Mouse (Mus musculus): ENCODE data around the gene Tomm5. TPM values are rescaled to one million over a fixed set of nuclear protein-coding genes. Genes with fewer than 3 reads are reported as not detected.

Gene Tomm5
- 100 to 1,000 TPM; 213 to 237 TPM for total RNA-seq (2021)
- polyA plus RNA-seq (2012; rRNA removed), result 205 and 285 TPM in 2 replicates
- long read RNA-seq, transcript Tomm5-204 (2 exons, 639 nt), result major isoform, 131 of 136 reads
- long read RNA-seq, partial matches to known transcripts, result 2 of 136 reads
- long read RNA-seq, other reads (novel, unspliced or antisense), result 0 of 136 reads

GRCm38 (mm10) chr4:45107601-45108277 lies at the start of gene Tomm5:
Gene Tomm5, minus strand, starts transcription at chr4:45108114.
- intact Hi-C loops (cut with DNase I), result loop anchor here (2.0 to 10.0 kb wide), 3 partner anchors 23 to 427 kb away; partner anchors contain the start of genes Fbxo10, Polr1e and Shb

GRCm38 (mm10) chr4:45156433-45156832 lies 48.5 kb upstream of the Tomm5 start:
- Histone ChIP-seq H3K27ac (no peak overlapping the region), H3K9ac (ENCODE audit: low read depth, low read length) (no peak overlapping the region), H3K36me3 (ENCODE audit: control insufficient read depth, insufficient read depth, low read length) (no peaks in the 10 kb centered on the region), H3K4me1 (ENCODE audit: control insufficient read depth, insufficient read depth, low read length) (no peaks in the 10 kb centered on the region), H3K4me3 (no peak overlapping the region), H3K27me3 (ENCODE audit: control insufficient read depth, insufficient read depth, low read length) (no peaks in the 10 kb centered on the region), H3K79me2 (replicated peaks; ENCODE audit: control insufficient read depth, insufficient read depth, low read length) (no peaks in the 10 kb centered on the region)
- TF ChIP-seq EP300 (IDR thresholded peaks at IDR 0.05; ENCODE audit: insufficient read depth, low read depth, low read length) (no peak), CTCF (IDR thresholded peaks at IDR 0.05) (no peak), POLR2A (IDR thresholded peaks at IDR 0.05; ENCODE audit: insufficient read depth, low read depth, low read length) (no peak)
- no peak for DNase-seq
- 68% methylated on average over 3 of the region's 3 CpGs for WGBS
- intact Hi-C loops (cut with DNase I), result no loop called here

More at GRCm38 (mm10) chr4:45107601-45108277, at the start of gene Tomm5:
- peaks cover 7% of the 10 kb centered on the region for H3K4me1 ChIP-seq (ENCODE audit: control insufficient read depth, insufficient read depth, low read length)
- peaks cover 2% of the 10 kb centered on the region for H3K79me2 ChIP-seq (replicated peaks; ENCODE audit: control insufficient read depth, insufficient read depth, low read length)
- peaks cover 4% of the 10 kb centered on the region; the same call in 1 of the 2 replicates for H3K36me3 ChIP-seq (ENCODE audit: control insufficient read depth, insufficient read depth, low read length)
- H3K4me3 ChIP-seq, result peak within 1 kb of the TSS; percentile 93
- DNase-seq, result peak; percentile 90 to 92
- peak within 1 kb of the TSS; percentile 96 for H3K9ac ChIP-seq (ENCODE audit: low read depth, low read length)
- WGBS, result under 1% methylated on average over 39 of the region's 39 CpGs
- no peaks in the 10 kb centered on the region for H3K27me3 ChIP-seq (ENCODE audit: control insufficient read depth, insufficient read depth, low read length)
- H3K27ac ChIP-seq, result peak within 1 kb of the TSS; percentile 82
- TF ChIP-seq EP300 (IDR thresholded peaks at IDR 0.05; ENCODE audit: insufficient read depth, low read depth, low read length) (peak; percentile 47; the same call in 1 of the 2 replicates), CTCF (IDR thresholded peaks at IDR 0.05) (peak; percentile 88), POLR2A (IDR thresholded peaks at IDR 0.05; ENCODE audit: insufficient read depth, low read depth, low read length) (peak; percentile 94)

GRCm38 (mm10) chr4:45143005-45143404 lies 35.1 kb upstream of the Tomm5 start:
- no peak overlapping the region for H3K9ac ChIP-seq (ENCODE audit: low read depth, low read length)
- intact Hi-C loops (cut with DNase I), result no loop called here

GRCm38 (mm10) chr4:45142411-45142810 lies 34.5 kb upstream of the Tomm5 start:
- 52% methylated on average over 11 of the region's 11 CpGs for WGBS
- DNase-seq, result no peak

More at GRCm38 (mm10) chr4:45143005-45143404, 35.1 kb upstream of the Tomm5 start:
- Histone ChIP-seq H3K36me3 (ENCODE audit: control insufficient read depth, insufficient read depth, low read length) (no peaks in the 10 kb centered on the region), H3K27ac (no peak overlapping the region), H3K4me3 (no peak overlapping the region), H3K79me2 (replicated peaks; ENCODE audit: control insufficient read depth, insufficient read depth, low read length) (no peaks in the 10 kb centered on the region), H3K27me3 (ENCODE audit: control insufficient read depth, insufficient read depth, low read length) (no peaks in the 10 kb centered on the region), H3K4me1 (ENCODE audit: control insufficient read depth, insufficient read depth, low read length) (no peaks in the 10 kb centered on the region)
- TF ChIP-seq EP300 (IDR thresholded peaks at IDR 0.05; ENCODE audit: insufficient read depth, low read depth, low read length) (no peak), POLR2A (IDR thresholded peaks at IDR 0.05; ENCODE audit: insufficient read depth, low read depth, low read length) (no peak), CTCF (IDR thresholded peaks at IDR 0.05) (no peak)
- WGBS, result 60% methylated on average over 8 of the region's 8 CpGs
- no peak for DNase-seq

GRCm38 (mm10) chr4:45141835-45142234 lies 33.9 kb upstream of the Tomm5 start:
- no peak overlapping the region for H3K9ac ChIP-seq (ENCODE audit: low read depth, low read length)
- H3K27me3 ChIP-seq (ENCODE audit: control insufficient read depth, insufficient read depth, low read length), result no peaks in the 10 kb centered on the region
- TF ChIP-seq CTCF (IDR thresholded peaks at IDR 0.05) (no peak), EP300 (IDR thresholded peaks at IDR 0.05; ENCODE audit: insufficient read depth, low read depth, low read length) (no peak), POLR2A (IDR thresholded peaks at IDR 0.05; ENCODE audit: insufficient read depth, low read depth, low read length) (no peak)
- H3K79me2 ChIP-seq (replicated peaks; ENCODE audit: control insufficient read depth, insufficient read depth, low read length), result no peaks in the 10 kb centered on the region
- H3K27ac ChIP-seq, result no peak overlapping the region
- no peaks in the 10 kb centered on the region for H3K36me3 ChIP-seq (ENCODE audit: control insufficient read depth, insufficient read depth, low read length)
- 48% methylated on average over 5 of the region's 5 CpGs for WGBS
- no peak overlapping the region for H3K4me3 ChIP-seq
- no peak for DNase-seq
- intact Hi-C loops (cut with DNase I), result no loop called here
- H3K4me1 ChIP-seq (ENCODE audit: control insufficient read depth, insufficient read depth, low read length), result no peaks in the 10 kb centered on the region

More at GRCm38 (mm10) chr4:45142411-45142810, 34.5 kb upstream of the Tomm5 start:
- H3K4me3 ChIP-seq, result no peak overlapping the region
- no peak overlapping the region for H3K27ac ChIP-seq
- H3K9ac ChIP-seq (ENCODE audit: low read depth, low read length), result no peak overlapping the region
- no peaks in the 10 kb centered on the region for H3K79me2 ChIP-seq (replicated peaks; ENCODE audit: control insufficient read depth, insufficient read depth, low read length)
- no peaks in the 10 kb centered on the region for H3K36me3 ChIP-seq (ENCODE audit: control insufficient read depth, insufficient read depth, low read length)
- intact Hi-C loops (cut with DNase I), result no loop called here
- H3K4me1 ChIP-seq (ENCODE audit: control insufficient read depth, insufficient read depth, low read length), result no peaks in the 10 kb centered on the region
- TF ChIP-seq POLR2A (IDR thresholded peaks at IDR 0.05; ENCODE audit: insufficient read depth, low read depth, low read length) (no peak), CTCF (IDR thresholded peaks at IDR 0.05) (no peak), EP300 (IDR thresholded peaks at IDR 0.05; ENCODE audit: insufficient read depth, low read depth, low read length) (no peak)
- no peaks in the 10 kb centered on the region for H3K27me3 ChIP-seq (ENCODE audit: control insufficient read depth, insufficient read depth, low read length)

- no peaks in the 10 kb centered on the region for H3K4me1 ChIP-seq (ENCODE audit: control insufficient read depth, insufficient read depth, low read length)
- H3K9ac ChIP-seq (ENCODE audit: low read depth, low read length), result no peak overlapping the region
- no peaks in the 10 kb centered on the region for H3K27me3 ChIP-seq (ENCODE audit: control insufficient read depth, insufficient read depth, low read length)
- no peak overlapping the region for H3K4me3 ChIP-seq
- intact Hi-C loops (cut with DNase I), result no loop called here
- H3K27ac ChIP-seq, result no peak overlapping the region
- no peaks in the 10 kb centered on the region for H3K79me2 ChIP-seq (replicated peaks; ENCODE audit: control insufficient read depth, insufficient read depth, low read length)
- H3K36me3 ChIP-seq (ENCODE audit: control insufficient read depth, insufficient read depth, low read length), result no peaks in the 10 kb centered on the region
- DNase-seq, result no peak
- WGBS, result 36% methylated on average over 4 of the region's 4 CpGs
- TF ChIP-seq POLR2A (IDR thresholded peaks at IDR 0.05; ENCODE audit: insufficient read depth, low read depth, low read length), result no peak
- no peak for TF ChIP-seq EP300 (IDR thresholded peaks at IDR 0.05; ENCODE audit: insufficient read depth, low read depth, low read length)
Measured at GRCm38 (mm10) chr4:45137636-45138035, 29.7 kb upstream of the Tomm5 start.
